Mouse (Mus musculus) CD8-positive naive resting alpha-beta T cell, adult 2 months (primary cell): ENCODE data around the gene Tbccd1.

ENCODE experiments used
- DNase-seq, 2 experiments: peaks; one replicate each; pipeline ENCODE4 v3.0.0; 2022; ENCODE audit warnings: low read depth in 2 of 2, low spot score in 2 of 2

The Tbccd1 gene

DNA sequence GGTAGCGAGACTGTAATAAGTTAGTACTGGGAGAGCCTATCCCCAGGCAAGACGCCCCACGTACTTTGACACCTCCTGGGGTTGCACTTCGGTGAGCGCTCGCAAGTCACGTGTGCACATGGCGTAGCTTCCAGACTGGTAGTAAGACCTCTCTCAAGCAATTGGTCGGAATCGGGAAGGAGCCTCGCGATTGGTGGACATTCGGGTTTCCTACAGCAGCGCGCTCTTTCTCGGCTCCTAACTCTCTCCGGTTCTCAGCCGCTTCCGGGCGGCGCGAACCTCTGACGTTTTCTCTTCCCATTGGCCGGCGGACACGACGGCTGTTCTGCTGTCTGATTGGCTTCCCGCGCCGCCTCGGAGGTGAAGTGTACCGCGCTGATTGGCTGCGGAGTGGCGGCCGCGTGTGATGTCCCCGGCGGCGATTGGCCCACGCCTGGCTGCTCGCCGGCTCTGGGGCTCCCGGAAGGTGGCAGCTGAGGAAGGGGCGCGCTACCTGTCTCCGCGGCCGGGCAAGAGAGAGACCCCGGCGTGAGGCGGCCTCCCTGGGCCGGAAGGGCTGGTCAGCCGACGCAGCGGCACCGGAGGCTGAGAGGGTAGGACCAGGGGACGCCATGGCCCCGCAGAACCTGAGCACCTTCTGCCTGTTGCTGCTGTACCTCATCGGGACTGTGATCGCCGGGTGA is at the start of gene Tbccd1, which contains the start of gene Dnajb11:
TSS of gene Tbccd1 (minus strand) at position 239 of the 683 bp plus-strand sequence.
TSS of gene Dnajb11 (plus strand) at position 415 of the 683 bp plus-strand sequence.
- DNase-seq: peak; percentile 96

DNA sequence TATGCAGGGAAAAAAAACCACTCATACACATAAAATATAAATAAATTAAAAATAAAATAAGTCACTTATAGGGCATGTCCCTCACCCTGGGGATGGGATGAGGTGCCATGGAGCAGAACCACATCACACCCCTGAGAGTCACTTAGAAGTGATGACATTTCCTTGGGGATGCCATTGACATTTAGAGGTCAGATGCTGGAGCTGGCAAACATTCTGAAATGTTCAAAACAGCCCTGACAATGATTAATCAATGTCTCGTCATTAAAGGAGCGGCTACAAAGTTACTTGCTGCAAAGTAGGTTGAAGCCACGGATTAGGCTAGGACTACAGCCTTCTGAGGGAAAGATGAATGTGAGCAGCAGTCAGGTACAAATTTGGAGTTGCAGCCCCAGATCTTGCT is 43.9 kb upstream of the Tbccd1 start:
- DNase-seq: no peak

DNA sequence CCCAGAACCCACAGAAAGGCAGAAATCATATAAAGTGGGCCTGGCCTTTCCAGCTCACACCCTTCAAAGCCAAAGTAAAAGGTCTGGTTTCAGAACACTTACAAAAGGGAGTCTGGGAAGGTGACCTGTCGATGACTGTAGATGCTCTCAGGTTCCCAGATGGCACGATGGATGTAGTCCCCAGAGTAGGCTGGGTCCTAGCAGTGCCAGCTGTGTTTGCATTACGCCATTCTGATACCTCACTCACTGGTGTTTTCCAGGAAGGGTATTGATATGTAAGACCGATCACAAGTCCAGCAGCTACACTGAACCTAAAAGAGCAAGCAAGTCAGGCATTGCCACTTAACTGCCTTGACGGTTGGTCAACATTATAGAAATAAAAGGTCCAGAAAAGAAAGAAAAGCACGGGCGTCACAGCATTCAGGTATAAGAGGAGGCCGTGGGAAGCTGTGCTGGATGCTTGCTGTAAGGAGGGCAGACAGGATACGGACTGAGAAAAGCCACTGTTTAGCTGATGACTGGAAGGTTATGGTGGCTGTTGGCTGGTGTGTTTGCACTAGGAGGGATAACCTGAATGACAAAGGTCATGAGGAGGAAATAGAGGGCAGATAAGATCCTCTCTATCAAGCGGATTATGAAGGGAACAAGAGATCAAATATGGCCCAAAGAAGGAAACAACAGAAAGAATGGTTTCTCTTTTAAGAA is 42.5 kb upstream of the Tbccd1 start:
- no peak for DNase-seq

DNA sequence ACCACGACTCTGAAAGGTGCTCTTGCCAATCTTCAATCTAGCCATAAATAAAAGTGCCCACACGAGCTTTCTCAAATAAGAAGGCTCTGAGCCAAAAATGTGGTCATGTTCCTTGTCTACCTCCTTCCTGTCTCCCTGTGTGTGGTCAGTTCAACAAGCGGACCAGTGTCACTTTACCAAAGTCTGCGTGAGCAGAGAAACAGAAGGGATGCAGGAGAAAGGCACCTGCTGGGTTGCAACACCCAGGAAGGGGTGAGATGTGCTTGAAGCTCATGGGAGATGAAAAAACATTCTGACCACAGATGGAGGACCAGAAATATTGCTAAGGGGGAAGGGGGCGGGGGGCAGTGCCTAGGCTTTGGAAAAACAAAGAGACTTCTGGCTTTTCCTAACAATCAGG is 41.9 kb upstream of the Tbccd1 start:
- no peak for DNase-seq

DNA sequence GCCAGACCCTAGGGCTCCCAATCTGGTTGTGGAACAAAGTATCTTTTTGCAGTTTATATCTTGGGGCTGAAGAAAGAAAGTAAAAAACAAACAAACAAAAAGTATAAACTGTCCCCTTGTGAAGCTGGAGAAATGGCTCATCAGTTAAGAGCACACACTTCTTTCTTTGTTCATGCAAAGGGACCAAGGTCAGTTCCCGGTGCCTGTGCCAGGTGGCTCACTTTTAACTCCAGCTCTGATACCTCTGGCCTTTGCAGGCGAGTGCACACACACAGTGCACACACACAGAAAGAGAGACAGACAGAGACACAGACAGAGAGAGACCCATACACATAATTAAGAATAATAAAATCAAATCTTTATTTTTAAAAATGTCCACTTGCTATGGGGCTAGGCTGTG is 39.1 kb upstream of the Tbccd1 start:
- no peak for DNase-seq

DNA sequence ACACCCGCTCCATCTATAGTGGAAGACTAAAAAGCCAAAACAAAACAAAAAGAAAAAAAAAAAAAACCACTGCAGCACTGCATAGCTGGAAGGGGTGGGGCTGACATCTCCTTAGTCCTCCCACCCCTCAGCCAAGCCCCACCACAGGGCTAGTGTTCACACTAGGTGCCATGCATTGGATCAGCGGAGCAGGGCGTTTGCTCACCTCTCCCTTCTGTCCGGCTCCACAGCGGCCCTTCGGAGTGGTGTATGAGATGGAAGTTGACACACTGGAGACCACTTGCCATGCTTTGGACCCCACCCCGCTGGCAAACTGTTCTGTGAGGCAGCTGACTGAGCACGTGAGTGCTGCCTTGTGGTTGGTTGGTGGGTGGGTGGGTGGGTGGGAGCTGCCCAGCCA is 36.6 kb upstream of the Tbccd1 start:
- DNase-seq: no peak

DNA sequence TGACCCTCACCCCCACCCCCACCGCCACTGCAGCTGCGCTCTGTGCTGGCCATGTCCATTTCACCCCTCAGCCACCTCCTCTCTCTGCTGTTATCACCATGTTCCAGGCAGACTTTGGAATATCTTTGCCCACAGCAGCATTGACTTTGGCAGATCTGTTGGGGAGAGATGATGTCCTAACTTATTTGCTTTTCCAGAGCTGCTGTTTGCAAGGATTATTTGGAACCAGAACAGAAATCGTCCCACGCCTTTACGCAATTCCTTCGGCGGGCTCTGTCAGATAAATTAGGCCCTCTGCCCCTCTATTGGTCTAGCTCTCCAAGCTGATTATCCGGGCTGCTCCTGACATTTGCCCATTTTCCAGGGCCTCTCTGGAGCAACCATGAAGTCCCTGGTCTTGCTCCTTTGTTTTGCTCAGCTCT is 34.3 kb upstream of the Tbccd1 start:
- DNase-seq: no peak

DNA sequence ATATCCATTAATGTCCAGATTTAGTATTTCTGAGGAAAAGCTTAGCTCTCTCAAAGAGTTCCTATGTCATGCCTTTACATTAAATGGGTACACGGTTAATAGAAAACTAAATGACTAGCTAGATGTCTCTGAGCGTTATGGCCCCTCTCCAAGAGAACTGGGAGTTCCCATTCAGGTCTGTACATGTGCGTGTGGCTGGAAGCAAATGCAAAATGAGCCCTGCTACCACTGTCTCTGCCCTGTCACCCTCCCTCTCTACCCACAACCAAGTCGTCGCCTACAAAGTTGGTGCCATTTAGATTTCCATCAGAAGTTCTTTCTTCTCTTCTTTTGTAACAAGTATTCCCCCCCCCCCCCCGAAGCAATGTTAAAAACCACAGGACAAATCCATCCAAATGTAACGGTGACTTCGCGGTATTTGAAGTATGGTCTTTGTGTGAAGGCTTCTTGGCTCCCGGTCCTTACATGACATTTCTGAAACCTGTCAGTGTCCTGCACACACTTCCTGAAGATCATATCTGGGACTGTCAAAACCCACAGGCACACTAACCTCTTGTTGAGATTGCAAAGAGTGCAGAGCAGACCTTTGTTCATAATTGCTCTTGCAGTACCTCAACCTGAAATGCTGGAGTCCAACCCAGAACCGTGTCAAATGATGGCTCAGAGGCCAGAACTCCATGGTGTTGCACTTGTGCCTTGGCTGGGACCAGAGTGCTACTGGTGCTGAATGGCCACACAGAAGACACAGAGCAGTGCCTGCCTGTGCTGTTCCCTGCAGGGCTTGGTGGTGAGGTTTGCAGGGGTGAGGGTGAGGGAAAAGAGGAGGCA is 33.4 kb upstream of the Tbccd1 start, which contains the start of gene Ahsg:
TSS of gene Ahsg (plus strand) at position 595 of the 828 bp plus-strand sequence.
- DNase-seq: no peak

DNA sequence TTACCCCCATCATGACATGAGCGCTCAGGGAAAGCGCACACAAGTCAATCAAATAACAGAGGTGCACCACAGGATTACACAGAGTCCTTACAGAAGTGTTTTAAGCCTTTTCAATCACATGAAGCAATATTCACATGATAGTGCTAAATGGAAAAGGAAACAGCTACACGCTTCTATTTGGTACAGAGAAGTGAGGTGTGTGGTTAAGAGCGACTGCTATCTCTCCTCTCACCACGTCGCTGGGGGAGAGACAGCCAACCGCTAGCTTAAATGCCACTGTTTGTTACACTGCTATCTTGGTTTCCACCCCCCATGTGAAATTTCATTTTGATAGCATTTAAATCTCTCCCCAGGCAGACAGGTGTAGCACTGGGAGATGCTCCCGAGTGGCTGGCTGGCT is 32.2 kb upstream of the Tbccd1 start:
- no peak for DNase-seq

DNA sequence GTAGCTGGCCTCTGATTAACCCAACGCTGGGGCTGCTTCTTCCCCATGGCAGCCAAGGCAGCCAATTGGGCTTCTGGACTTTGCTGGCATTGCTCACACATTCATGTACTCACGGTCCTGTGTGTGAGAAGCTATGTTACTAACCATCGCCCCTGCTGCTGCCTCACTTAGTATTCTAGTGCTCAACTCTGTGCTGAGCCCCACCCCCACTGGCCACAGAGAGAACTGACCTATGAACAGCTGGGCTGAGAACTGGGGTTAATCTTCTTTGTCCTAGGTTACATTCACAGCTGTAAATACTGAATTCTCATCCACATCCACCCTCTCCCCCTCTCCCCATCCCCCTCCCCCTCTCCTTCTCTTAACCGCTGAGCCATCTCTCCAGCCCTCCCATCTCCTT is 31.4 kb upstream of the Tbccd1 start:
- no peak for DNase-seq

DNA sequence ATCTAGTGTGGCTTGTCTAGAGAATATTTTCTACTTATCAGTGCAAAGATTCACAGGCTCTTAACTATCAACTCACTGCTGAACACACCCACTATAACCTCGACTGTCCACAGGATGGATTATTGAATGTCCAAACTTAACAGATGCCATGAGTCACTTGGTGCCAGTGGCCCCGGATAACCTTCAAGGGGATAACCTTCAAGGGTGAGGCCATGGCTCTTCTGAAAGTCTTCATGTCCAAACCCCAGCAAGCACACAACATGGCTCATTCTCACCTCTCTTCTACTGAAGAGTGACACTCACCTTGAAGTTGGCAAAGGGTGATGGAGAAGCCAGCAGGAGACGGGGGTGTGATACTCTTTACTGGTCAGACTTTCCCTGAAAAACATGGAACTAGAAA is 29.3 kb upstream of the Tbccd1 start:
- no peak for DNase-seq

DNA sequence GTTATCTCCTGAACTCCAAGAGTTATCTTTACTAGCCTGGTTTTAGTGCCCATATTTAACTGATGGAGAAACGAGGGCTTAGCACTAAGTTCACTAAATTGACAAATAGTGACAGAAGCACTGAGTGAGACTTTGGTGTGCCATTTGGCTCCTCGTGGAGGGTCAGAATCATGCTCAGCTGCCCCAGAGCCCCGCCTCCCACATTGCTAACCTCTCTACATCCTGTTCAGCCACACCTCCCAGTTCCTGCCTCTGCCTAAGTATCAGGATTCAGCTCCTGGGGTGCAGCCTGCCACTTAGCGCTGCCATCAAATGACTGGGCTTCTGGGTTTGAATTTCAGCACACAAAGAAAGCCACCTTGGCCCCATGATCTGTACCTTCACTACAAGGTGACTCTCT is 27.9 kb upstream of the Tbccd1 start:
- no peak for DNase-seq

DNA sequence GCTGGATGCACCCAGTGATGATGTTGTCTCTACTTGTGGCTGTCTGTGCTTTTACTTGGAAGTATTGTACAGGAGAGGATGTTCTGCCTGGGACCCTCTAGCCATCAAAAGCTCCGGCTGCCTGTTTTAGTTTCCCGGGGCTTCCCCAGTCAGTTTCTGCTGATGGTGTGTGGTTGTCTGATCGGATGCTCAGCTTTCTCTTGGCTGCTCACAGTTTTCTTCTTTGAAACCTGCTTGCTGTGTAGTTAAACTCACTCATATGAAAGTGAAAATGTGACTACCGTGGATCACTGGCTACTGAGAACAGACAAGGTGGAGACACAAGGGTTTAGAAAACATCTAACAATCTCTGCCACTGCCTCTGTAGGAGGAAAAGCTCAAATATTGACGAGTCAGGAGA is 26.0 kb upstream of the Tbccd1 start:
- DNase-seq: no peak

DNA sequence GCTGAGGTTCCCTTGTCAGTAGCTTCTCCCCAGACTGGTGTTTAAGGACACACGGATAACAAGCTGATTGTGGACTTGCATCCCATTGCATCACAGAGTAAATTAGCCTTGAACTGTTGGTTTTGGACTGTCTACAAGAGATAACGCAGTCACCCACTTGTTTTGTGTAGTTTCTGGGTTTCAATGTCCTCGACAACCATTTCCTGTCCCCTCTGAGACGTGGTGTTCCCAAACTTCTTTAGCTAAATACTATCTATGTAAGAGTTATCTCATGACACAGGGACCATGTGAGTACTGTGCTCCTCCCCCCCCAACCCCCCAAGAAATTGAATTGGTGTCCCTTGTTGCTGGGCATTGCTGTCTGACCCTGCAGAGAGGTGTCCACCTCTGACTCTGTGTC is 24.0 kb upstream of the Tbccd1 start:
- DNase-seq: no peak

DNA sequence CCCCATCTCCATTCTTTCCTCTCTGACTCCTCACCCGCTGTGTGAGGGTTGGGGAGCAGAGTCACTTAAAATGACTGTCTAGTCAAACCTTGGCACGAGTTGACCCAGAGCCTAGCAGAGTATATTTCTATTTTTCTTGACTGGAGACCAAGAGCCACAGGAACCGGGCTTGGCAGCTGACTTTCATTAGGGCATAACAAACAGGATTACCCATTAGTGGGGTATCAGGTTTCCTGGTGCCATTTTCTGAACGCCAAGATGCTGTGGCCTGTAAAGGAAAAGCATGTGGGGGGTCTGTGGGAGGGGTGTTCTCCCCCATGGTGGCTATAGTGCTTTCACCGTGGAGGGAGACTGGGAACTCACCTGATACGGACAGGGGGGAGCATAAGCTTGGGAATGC is 23.4 kb upstream of the Tbccd1 start:
- no peak for DNase-seq

DNA sequence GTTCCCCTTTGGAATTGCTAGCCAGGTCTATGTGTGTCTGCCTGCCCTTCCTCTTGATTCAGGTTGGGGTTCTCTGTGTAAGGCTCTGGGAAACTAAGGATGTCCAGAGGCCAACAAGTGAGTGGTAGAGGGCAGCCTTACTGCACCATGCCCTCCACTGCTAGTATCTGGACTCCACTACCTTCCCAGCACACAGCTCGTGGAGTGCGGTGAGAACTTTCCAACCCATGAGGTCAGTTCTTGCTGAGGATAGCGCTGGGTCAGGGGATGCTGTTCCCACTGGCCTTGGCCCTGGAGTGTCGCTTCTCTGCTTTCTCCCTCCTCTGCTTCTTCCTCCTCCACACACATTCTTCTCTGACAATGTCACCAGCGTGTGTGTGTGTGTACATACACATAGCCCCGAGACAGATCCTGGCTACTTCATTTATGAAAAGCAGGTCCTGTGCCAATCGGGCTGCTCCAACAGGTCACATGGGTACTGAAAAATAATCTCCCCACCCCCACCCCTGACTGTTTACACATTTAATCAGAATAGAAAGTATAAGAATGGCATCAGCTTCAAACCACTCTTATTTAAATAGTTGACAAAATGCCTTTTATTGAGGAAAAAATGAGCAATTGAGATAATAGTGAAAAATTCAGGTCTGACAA is 22.6 kb upstream of the Tbccd1 start:
- no peak for DNase-seq

DNA sequence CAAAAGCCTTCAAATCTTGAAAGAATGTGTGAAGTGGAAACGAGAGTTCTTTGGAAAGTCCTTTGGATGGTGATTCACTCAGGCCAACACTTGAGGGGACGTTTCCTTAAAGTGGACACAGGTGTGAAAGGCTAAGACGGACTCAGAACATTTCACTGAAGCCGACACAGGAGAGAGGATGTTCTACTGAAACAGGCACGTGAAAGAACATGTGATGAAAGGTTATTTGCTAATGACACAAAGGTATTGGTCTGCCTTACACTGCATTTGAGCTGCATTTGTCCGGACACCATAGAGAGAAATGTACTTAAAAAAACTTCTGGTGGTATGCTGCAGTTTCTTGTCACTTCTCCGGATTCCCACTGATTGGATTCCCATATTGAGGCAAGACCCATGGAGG is 21.2 kb upstream of the Tbccd1 start:
- DNase-seq: no peak

DNA sequence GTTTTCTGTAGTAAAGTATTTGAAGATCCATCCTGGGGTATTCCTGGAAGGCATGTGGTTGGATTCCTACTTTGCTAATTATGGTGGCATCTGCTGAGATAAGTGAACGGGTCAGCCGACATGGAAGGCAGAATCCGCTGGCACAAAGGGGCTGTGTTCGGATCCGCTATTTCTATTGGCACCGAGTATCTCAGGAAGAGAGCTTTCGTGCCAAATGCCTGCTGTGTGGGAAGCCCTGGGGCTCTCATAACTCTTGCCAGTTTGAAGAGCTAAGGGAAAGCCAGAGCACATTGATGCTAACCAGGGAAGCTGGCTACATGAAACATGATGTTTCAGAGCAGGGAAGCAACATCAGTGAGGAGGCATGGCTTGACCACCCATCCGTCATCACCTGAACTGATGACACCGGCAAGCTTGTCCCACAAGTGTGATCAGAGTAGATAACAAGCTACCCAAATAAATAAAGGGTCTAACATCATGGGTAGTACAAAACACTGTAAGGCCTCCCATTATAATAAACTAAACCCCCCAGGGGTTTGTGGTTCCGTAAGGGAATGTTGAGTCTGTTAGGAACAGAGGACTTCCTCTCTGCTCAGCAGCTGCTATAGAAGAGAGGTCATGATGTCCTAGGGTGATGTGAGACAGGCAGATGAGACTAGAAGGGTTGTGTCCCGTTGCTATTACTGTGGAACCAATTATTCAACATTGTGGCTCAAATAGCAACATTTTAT is 20.4 kb upstream of the Tbccd1 start:
- no peak for DNase-seq

DNA sequence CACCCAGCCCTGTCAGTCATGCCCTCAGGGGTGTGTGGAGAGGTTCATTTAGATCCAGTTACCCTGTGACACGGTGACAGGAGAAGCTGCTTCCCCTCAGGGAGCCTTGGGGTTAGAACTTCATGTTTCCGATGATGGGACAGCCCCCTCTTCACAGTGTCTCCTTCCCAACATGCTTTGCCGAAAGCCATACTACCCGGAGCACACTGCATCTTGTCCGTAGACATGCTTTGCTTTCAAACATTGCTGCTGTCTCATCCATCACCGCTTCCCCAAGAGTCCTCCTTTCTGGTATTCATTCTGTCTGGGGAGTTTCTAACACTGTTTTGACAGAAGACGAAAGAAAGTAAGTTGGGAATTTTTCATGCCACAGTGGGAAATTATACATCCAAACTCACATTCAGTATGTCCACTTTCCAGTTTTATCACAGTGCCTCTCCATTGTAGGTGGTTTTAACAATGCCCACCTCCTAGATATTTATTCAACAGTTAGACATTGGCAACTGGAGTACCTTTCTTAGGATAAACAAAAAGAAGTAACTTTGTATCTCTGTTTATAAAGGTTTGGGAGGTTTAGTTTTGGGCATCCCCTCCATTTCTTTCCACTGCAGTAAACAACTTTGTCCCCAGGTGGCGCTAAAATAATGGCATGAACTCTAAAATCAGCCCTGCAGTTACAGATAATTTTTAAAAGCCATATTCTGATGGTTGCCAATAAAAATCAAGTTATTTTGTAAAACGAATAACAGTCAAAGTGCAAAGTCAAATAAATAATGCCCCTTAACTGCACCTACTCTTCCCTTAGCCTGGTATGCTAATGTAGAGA is 19.0 kb upstream of the Tbccd1 start:
- peak in 1 of 2 experiments; percentile 11 for DNase-seq

DNA sequence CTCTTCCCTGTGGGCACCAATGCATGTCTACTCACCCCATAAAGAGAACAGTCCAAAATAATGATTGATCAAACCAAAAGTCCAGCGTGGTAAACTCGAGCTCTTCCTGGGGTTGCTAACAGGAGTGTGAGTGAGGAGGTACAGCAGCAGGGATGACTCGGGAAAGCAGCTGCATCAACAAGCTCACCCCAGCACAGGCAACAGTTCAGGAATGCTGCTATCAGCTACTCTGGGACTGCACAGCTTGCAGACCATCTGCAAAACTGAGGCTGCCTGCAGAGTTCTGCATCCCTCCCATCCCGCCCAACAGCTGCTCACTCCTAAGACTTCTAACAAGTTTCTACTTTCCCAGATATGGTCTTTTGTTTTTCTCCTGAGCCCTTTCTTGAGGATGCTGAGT is 15.9 kb upstream of the Tbccd1 start:
- no peak for DNase-seq
